Mouse (Mus musculus) frontal cortex, postnatal 14 days (tissue): Measurements from ENCODE around the gene Mapk13.

Experiments
- DNase-seq, 2 experiments: peaks; one replicate each; pipeline ENCODE4 v3.0.0; 2022; ENCODE audit warnings: low spot score in 2 of 2

The Mapk13 gene

GRCm38 (mm10) chr17:28775161-28775560 lies 6.1 kb downstream of the Mapk13 start:
- DNase-seq = no peak

GRCm38 (mm10) chr17:28776817-28777216 lies 7.7 kb downstream of the Mapk13 start:
- DNase-seq = no peak

GRCm38 (mm10) chr17:28777231-28778005 lies 8.3 kb downstream of the Mapk13 start:
- DNase-seq = no peak

GRCm38 (mm10) chr17:28779735-28780134 lies 10.6 kb downstream of the Mapk13 start:
- no peak for DNase-seq

GRCm38 (mm10) chr17:28780836-28781235 lies 11.7 kb downstream of the Mapk13 start:
- no peak for DNase-seq

GRCm38 (mm10) chr17:28781290-28782045 lies 12.4 kb downstream of the Mapk13 start:
- DNase-seq = no peak

- DNase-seq = no peak
Measured at GRCm38 (mm10) chr17:28785036-28785435, 15.9 kb downstream of the Mapk13 start.

GRCm38 (mm10) chr17:28787507-28787906 lies 18.4 kb downstream of the Mapk13 start:
- DNase-seq = no peak

- DNase-seq = no peak
Measured at GRCm38 (mm10) chr17:28797031-28797430, 27.9 kb downstream of the Mapk13 start.

GRCm38 (mm10) chr17:28799291-28800160 lies 30.4 kb downstream of the Mapk13 start:
- no peak for DNase-seq

- no peak for DNase-seq
Measured at GRCm38 (mm10) chr17:28800281-28800670, 31.2 kb downstream of the Mapk13 start.

GRCm38 (mm10) chr17:28800671-28801412 lies 31.7 kb downstream of the Mapk13 start, which contains the start of gene Brpf3:
TSS of gene Brpf3 (plus strand) at chr17:28801090.
- DNase-seq = peak; percentile 52 to 60

- DNase-seq = peak; percentile 94 to 98
Measured at GRCm38 (mm10) chr17:28801474-28802005, 32.4 kb downstream of the Mapk13 start.

- peak in 1 of 2 experiments; percentile 33 for DNase-seq
Measured at GRCm38 (mm10) chr17:28802006-28802481, 32.9 kb downstream of the Mapk13 start.

GRCm38 (mm10) chr17:28803316-28803715 lies 34.2 kb downstream of the Mapk13 start:
- no peak for DNase-seq

- DNase-seq = no peak
Measured at GRCm38 (mm10) chr17:28804973-28805372, 35.9 kb downstream of the Mapk13 start.

GRCm38 (mm10) chr17:28806770-28807169 lies 37.7 kb downstream of the Mapk13 start:
- DNase-seq = no peak

GRCm38 (mm10) chr17:28808714-28809113 lies 39.6 kb downstream of the Mapk13 start:
- DNase-seq = no peak

GRCm38 (mm10) chr17:28809175-28809831 lies 40.2 kb downstream of the Mapk13 start:
- DNase-seq = no peak

- DNase-seq = no peak
Measured at GRCm38 (mm10) chr17:28812345-28812744, 43.2 kb downstream of the Mapk13 start.
